Mouse (Mus musculus): Measurements from ENCODE around the gene Raver2. TPM values are rescaled to one million over a fixed set of nuclear protein-coding genes. Genes with fewer than 3 reads are reported as not detected.

Gene Raver2
- total and polyA plus RNA-seq, 3 experiments: 2.0 to 3.0 (median 2.2) TPM

DNA sequence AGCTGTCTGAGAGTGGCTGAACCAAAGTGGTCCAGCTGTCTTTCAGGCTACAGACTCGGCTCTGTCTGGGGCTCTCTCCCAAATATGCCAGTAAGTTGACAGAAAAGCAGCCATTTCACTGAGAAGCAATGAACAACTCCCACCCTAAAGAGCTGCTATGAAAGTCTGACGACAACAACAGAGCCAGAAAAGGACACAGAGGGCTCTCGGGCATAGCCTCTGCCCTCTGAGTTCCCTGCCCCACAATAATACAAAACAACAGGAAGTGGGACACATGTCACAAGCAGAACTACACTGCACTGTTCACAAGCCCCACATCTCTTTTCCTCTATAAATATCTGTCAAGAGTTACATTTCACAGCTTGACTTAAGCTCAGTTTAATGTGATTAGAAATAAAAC is 116.4 kb downstream of the Raver2 start:
- Histone ChIP-seq H3K4me3 (no peak overlapping the region), H3K27ac (peak overlapping the region; percentile 47; the same call in 1 of the 2 replicates), H3K36me3 (ENCODE audit: control insufficient read depth, insufficient read depth, low read length) (peaks cover 29% of the 10 kb centered on the region), H3K27me3 (ENCODE audit: control insufficient read depth, insufficient read depth, low read length) (no peaks in the 10 kb centered on the region), H3K4me1 (ENCODE audit: control insufficient read depth, insufficient read depth, low read length) (peaks cover 12% of the 10 kb centered on the region), H3K9ac (ENCODE audit: low read depth, low read length) (no peak overlapping the region), H3K79me2 (replicated peaks; ENCODE audit: control insufficient read depth, insufficient read depth, low read length) (no peaks in the 10 kb centered on the region)
- 52% methylated on average over 3 of the region's 3 CpGs for WGBS
- peak in 1 of 2 experiments; percentile 34 for DNase-seq
- intact Hi-C loops (cut with DNase I): no loop called here
- TF ChIP-seq EP300 (IDR thresholded peaks at IDR 0.05; ENCODE audit: insufficient read depth, low read depth, low read length): no peak
- TF ChIP-seq CTCF (IDR thresholded peaks at IDR 0.05): no peak
- no peak for TF ChIP-seq POLR2A (IDR thresholded peaks at IDR 0.05; ENCODE audit: insufficient read depth, low read depth, low read length)

DNA sequence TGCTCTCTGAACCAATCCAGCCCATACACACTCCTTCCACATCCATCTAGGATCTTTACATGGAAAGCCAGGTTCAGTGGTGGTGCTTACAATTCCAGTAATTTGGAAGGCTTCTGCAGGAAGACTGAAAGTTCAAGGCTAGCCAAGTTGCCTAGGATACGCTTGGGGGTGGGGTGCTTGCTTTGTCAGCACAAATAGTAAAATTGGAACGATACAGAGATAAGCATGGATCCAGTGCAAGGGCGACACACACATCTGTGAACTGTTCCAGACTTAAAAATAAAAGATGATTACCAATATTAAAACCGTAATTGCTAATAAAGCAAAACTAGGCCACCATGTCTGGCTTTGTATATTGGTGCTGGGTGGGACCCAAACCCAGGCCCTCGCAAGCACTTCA is 117.8 kb downstream of the Raver2 start:
- peaks cover 19% of the 10 kb centered on the region for H3K36me3 ChIP-seq (ENCODE audit: control insufficient read depth, insufficient read depth, low read length)
- 58% methylated on average over 5 of the region's 5 CpGs for WGBS
- H3K9ac ChIP-seq (ENCODE audit: low read depth, low read length): no peak overlapping the region
- H3K27ac ChIP-seq: no peak overlapping the region
- no peak for TF ChIP-seq CTCF (IDR thresholded peaks at IDR 0.05)
- TF ChIP-seq POLR2A (IDR thresholded peaks at IDR 0.05; ENCODE audit: insufficient read depth, low read depth, low read length): no peak
- TF ChIP-seq EP300 (IDR thresholded peaks at IDR 0.05; ENCODE audit: insufficient read depth, low read depth, low read length): no peak
- H3K79me2 ChIP-seq (replicated peaks; ENCODE audit: control insufficient read depth, insufficient read depth, low read length): no peaks in the 10 kb centered on the region
- peaks cover 9% of the 10 kb centered on the region for H3K4me1 ChIP-seq (ENCODE audit: control insufficient read depth, insufficient read depth, low read length)
- DNase-seq: no peak
- no peak overlapping the region for H3K4me3 ChIP-seq
- H3K27me3 ChIP-seq (ENCODE audit: control insufficient read depth, insufficient read depth, low read length): no peaks in the 10 kb centered on the region
- intact Hi-C loops (cut with DNase I): no loop called here

DNA sequence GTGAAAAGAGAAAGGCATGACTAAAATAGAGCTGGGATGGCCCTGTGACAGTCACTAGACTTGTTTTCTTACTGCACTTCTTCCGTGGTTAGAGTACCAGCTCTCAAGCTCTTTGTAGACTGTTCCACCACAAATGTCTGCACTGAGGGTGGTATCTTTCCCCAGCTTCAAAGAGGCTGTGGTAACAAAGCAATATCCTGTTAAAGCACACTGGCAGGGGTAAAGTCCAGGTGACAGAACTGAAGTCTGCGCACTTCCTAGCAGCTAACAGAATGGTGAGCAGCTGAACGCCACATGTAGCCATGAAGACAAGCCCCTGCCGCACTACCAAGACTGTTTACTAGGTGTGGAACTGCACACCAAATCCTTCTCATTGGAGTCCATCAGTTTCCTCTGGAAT is 118.6 kb downstream of the Raver2 start:
- WGBS: 92% methylated on average over 4 of the region's 4 CpGs
- no peak for DNase-seq
- Histone ChIP-seq H3K9ac (ENCODE audit: low read depth, low read length) (no peak overlapping the region), H3K4me3 (no peak overlapping the region), H3K36me3 (ENCODE audit: control insufficient read depth, insufficient read depth, low read length) (peaks cover 17% of the 10 kb centered on the region), H3K27me3 (ENCODE audit: control insufficient read depth, insufficient read depth, low read length) (no peaks in the 10 kb centered on the region), H3K79me2 (replicated peaks; ENCODE audit: control insufficient read depth, insufficient read depth, low read length) (no peaks in the 10 kb centered on the region), H3K27ac (no peak overlapping the region), H3K4me1 (ENCODE audit: control insufficient read depth, insufficient read depth, low read length) (peaks cover 8% of the 10 kb centered on the region)
- intact Hi-C loops (cut with DNase I): no loop called here
- TF ChIP-seq EP300 (IDR thresholded peaks at IDR 0.05; ENCODE audit: insufficient read depth, low read depth, low read length): no peak
- no peak for TF ChIP-seq CTCF (IDR thresholded peaks at IDR 0.05)
- TF ChIP-seq POLR2A (IDR thresholded peaks at IDR 0.05; ENCODE audit: insufficient read depth, low read depth, low read length): no peak

DNA sequence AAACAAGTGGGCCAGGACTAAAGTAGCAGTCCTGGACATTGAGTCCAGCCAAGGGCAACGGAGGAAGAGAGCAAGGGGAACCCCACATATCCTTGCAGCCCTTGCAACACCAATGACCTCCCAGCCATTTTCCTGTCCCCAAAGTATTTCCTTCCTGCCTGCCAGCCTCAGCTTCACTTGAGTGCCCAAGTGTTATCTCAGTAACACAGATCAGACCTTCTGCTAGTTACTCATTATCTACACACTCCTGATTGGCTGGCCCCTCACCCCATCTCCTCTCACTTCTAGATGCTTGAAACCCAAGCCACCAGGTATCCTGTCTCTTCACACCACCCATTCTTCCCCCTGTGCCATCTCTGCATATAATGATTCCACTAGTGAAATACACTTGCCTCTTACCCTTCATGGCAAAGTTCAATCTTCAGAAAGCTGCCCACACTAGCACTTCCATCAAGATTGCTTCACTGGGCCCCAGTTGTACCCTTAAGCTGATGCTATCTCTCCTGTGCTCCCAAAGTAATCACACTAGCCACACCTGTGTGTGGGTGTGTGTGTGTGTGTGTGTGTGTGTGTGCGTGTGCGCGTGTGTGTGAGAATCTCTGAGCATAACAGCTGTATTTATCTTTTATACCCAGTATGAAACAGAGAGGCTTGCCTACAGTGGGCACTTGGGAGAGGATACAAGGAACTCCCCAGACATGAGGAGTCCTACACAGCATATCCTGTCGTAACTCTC is 123.6 kb downstream of the Raver2 start:
- intact Hi-C loops (cut with DNase I): no loop called here

DNA sequence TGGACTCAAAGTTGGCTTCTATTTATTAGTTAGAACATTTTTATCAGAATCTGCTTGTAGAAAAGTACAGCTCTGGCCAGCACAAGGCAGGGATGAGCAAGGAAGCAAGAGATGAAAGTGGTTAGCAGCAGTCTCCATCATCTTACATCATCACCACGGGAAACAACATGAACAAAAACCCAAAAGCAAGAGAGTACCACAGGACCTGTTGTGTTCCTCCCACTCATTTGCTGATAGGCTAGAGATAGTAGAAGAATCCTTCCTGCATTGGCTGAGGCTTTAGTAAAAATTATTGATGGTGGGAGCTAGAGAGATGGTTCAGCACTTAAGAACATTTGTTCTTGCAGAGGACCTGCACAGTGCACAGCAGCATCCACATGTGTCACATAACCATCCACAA is 125.4 kb downstream of the Raver2 start:
- no peak overlapping the region for H3K4me3 ChIP-seq
- no peaks in the 10 kb centered on the region for H3K27me3 ChIP-seq (ENCODE audit: control insufficient read depth, insufficient read depth, low read length)
- 0 out of 2 replicates have a peak, but pooled peaks cover 2% of the 10 kb centered on the region for H3K79me2 ChIP-seq (replicated peaks; ENCODE audit: control insufficient read depth, insufficient read depth, low read length)
- no peak for DNase-seq
- no peak overlapping the region for H3K27ac ChIP-seq
- peaks cover 18% of the 10 kb centered on the region for H3K36me3 ChIP-seq (ENCODE audit: control insufficient read depth, insufficient read depth, low read length)
- no peak overlapping the region for H3K9ac ChIP-seq (ENCODE audit: low read depth, low read length)
- TF ChIP-seq CTCF (IDR thresholded peaks at IDR 0.05) (no peak), POLR2A (IDR thresholded peaks at IDR 0.05; ENCODE audit: insufficient read depth, low read depth, low read length) (no peak), EP300 (IDR thresholded peaks at IDR 0.05; ENCODE audit: insufficient read depth, low read depth, low read length) (no peak)
- 47% methylated on average over 1 of the region's 1 CpGs for WGBS
- H3K4me1 ChIP-seq (ENCODE audit: control insufficient read depth, insufficient read depth, low read length): peaks cover 15% of the 10 kb centered on the region
- intact Hi-C loops (cut with DNase I): no loop called here

More for the DNA sequence above, 123.6 kb downstream of the Raver2 start:
- 87% methylated on average over 5 of the region's 5 CpGs for WGBS
- peaks cover 14% of the 10 kb centered on the region for H3K36me3 ChIP-seq (ENCODE audit: control insufficient read depth, insufficient read depth, low read length)
- no peak overlapping the region for H3K27ac ChIP-seq
- no peak overlapping the region for H3K4me3 ChIP-seq
- no peak overlapping the region for H3K9ac ChIP-seq (ENCODE audit: low read depth, low read length)
- 0 out of 2 replicates have a peak, but pooled peaks cover 2% of the 10 kb centered on the region for H3K79me2 ChIP-seq (replicated peaks; ENCODE audit: control insufficient read depth, insufficient read depth, low read length)
- H3K4me1 ChIP-seq (ENCODE audit: control insufficient read depth, insufficient read depth, low read length): peaks cover 5% of the 10 kb centered on the region
- DNase-seq: no peak
- TF ChIP-seq POLR2A (IDR thresholded peaks at IDR 0.05; ENCODE audit: insufficient read depth, low read depth, low read length) (no peak), CTCF (IDR thresholded peaks at IDR 0.05) (no peak), EP300 (IDR thresholded peaks at IDR 0.05; ENCODE audit: insufficient read depth, low read depth, low read length) (no peak)
- no peaks in the 10 kb centered on the region for H3K27me3 ChIP-seq (ENCODE audit: control insufficient read depth, insufficient read depth, low read length)

DNA sequence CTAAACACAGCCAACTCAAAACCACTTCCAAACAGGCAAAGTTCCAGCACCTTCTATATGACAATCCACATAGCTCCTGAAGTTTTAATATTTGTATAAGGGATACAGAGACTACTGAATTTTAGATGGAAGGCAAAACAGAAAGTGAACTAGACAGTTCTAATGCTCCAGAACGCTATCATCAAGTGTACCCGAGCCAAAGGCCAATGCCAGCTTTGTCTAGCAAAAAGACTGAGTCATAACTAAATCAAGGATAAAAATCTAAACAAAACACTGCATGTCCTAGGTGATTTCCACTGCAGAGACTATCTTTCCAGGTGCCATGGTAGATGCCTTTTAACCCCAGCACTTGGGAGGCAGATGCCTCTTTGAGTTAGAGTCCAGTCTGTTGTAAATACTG is 127.6 kb downstream of the Raver2 start:
- Histone ChIP-seq H3K36me3 (ENCODE audit: control insufficient read depth, insufficient read depth, low read length) (peaks cover 18% of the 10 kb centered on the region), H3K79me2 (replicated peaks; ENCODE audit: control insufficient read depth, insufficient read depth, low read length) (peaks cover 2% of the 10 kb centered on the region; the same call in 1 of the 2 replicates), H3K4me3 (no peak overlapping the region), H3K9ac (ENCODE audit: low read depth, low read length) (no peak overlapping the region), H3K27me3 (ENCODE audit: control insufficient read depth, insufficient read depth, low read length) (no peaks in the 10 kb centered on the region), H3K27ac (no peak overlapping the region), H3K4me1 (ENCODE audit: control insufficient read depth, insufficient read depth, low read length) (peaks cover 15% of the 10 kb centered on the region)
- intact Hi-C loops (cut with DNase I): no loop called here
- WGBS: 35% methylated on average over 2 of the region's 2 CpGs
- DNase-seq: no peak
- TF ChIP-seq POLR2A (IDR thresholded peaks at IDR 0.05; ENCODE audit: insufficient read depth, low read depth, low read length) (no peak), CTCF (IDR thresholded peaks at IDR 0.05) (no peak), EP300 (IDR thresholded peaks at IDR 0.05; ENCODE audit: insufficient read depth, low read depth, low read length) (no peak)

Data from heart, adult 2 months (tissue).